Mouse (Mus musculus) left cerebral cortex, postnatal 14 days (tissue): ENCODE measurements around the gene Defb21. TPM values are rescaled to one million over a fixed set of nuclear protein-coding genes. Genes with fewer than 3 reads are reported as not detected.

Experiments
- DNase-seq, 2 experiments: peaks; one replicate each; pipeline ENCODE4 v3.0.0; 2021 to 2022; ENCODE audit warnings: low spot score in 2 of 2, mixed read lengths in 1 of 2
- intact Hi-C: fragments of 180-260 bp; cut with DNase I; formaldehyde crosslinking; loops from one replicate; pipeline ENCODE4 v1.15.1; 2025
- long read RNA-seq, 2 experiments: library from polyadenylated mRNA; stranded (forward); transcript quantifications; one replicate each; pipeline ENCODE4 v2.0.0; 2021
- total RNA-seq, 2 experiments: library from RNA; stranded (reverse); gene quantifications; 2 replicates each; pipeline ENCODE4 v1.2.3; 2021

The Defb21 gene
- not detected for total RNA-seq
- long read RNA-seq, experiment 1 = 0 reads
- long read RNA-seq, experiment 2 = 0 reads

DNA sequence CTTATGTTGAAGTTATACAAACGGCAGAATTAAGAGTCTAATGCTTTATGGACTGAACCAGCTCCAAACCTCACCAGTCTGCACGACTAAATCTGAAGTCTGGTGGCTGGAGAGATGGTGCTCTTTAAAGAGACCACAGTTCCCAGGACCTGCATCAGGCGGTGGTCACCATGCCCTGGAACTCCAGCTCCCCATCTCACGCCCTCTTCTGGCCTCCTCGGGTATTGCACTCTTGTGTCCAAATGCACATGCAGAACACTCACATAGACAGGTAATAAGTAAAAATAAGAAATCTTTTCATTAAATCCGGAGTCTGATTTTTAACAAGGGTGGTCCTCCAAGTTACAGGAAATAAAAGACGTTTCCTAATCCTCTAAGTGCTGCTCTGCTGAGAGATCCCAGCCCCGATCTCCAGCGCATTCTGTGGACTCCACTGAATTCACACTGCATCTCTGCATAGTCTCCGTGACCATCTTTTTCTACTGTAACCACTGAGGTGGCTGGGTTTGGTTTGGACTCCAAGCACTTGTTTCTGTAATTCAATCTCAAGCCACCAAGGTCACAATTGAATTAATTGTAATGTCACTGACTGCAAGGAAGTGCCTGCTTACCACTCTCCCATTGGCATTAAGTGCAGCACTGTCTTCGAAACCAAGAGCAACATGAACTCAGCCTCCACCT, at the start of gene Defb21:
Defb21 (plus strand) TSS at position 631 of the 681 bp plus-strand sequence.
- intact Hi-C loops = no loop called here
- no peak for DNase-seq

DNA sequence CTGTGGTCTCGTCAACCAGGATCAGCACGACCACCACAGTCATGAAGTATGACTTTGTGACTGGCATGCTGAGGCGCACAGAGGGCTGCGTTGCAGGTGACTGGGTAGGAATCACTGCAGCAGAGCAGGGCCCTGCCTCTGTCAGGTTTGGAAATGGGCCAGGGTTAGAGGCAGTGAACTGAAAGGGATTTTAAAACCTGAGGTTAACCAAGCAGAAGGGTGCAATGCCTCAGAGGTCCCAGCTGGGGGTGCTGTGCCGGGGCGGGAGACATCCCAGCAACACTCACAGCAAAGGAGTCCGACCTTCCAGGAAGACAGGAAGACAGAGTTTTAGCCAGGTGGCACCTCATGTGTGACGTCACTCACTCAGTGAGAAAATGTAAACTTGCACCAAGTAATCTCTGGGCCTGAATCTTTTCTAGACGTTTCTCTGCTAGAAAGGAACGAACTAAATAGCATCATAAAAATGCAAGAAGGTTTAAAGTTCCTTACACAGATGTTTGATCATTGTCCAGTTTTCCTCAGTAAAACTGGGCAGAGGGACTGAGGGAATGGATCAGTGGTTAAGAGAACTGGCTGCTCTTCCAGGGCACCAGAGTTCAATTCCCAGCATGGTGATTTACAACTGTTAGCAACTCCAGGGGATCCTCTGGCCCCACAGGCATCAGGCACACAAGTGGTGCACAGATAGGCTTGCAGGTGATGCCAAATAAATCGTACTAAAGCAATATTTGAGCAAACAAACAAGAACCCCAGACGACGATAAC, 32.4 kb upstream of the Defb21 start, which contains the start of gene Defb29:
Defb29 (minus strand) TSS at position 155 of the 767 bp plus-strand sequence.
- DNase-seq = no peak
- intact Hi-C loops = loop anchor here (5.0 kb wide), 1 partner anchor 88 kb away; no protein-coding TSS in a partner anchor

DNA sequence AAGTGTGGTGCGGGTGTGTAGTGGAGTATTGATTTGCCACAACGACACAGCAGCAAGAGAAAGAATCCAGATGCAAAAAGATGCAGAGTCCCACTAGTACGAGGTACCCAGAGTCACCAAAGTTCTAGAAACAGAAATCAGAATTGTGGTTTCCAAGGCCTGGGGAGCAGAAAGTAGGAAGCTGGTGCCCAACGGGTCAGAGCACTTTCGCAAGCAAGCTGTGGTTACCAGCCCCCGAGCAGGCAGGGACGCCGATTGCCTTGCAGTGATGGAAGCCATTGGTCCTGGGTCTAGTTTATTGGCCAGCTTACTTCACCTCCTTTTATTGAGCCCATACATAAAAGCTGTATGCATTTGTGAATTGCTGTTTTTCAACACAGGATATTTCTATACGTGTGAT, 30.6 kb upstream of the Defb21 start:
- DNase-seq = no peak
- intact Hi-C loops = loop anchor here (5.0 kb wide), 1 partner anchor 90 kb away; no protein-coding TSS in a partner anchor

DNA sequence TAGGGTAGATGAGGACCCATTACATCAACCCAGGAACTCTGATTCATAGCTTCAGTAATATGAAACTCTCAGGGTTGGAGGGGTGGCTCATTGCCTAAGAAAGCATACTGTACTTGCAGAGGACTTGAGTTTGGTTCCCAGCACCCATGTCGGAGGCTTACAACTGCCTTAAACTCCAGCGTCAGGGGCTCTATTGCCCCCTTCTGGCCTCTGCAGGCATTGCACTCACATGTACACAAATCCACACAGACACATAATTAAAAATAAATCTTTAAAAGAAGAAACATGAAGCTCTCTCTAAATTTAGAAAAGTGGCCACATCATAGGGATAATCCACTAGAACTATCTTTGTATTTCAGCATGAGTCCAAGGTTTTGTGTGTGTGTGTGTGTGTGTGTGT, 29.6 kb upstream of the Defb21 start:
- DNase-seq = no peak
- intact Hi-C loops = loop anchor here (5.0 kb wide), 1 partner anchor 91 kb away; no protein-coding TSS in a partner anchor

DNA sequence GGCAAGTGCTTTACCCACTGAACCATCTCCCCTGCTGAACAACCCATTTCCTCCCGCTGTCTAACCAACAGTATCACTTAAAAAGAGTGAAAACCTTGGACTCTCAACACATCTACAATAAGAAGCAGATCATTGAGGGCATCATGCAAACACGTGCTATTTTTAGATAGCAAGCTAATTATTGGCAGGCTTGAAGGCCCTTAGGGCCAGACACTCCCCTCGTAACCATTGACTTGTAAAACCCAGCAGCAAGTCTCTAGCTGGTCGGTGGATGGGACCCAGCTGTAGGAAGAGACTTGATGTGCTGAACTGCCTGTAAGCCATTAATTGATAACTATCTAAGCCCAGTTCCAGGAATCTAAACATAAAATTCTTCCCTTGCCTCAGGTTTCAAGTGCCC, 29.1 kb upstream of the Defb21 start:
- no peak for DNase-seq
- intact Hi-C loops = loop anchor here (5.0 kb wide), 1 partner anchor 91 kb away; no protein-coding TSS in a partner anchor

DNA sequence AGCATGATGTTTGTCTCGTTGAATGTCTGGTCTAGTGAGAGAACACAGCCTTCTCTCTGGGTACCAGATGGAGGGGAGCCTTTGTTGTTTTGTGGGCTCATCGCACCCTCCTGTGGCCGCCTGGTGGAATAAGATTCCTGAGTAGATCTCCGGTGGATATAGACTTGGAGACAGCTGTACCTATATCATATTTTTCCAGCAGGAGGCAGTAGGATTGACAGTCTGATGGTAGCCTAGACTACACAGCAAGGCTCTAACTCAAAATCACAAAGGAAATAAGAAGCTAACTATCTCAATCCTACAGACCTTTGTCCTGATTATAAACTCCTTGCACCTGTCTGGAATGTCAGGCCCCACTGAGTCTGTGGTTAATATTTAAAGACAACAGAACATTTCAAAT, 27.9 kb upstream of the Defb21 start:
- DNase-seq = peak; percentile 77 to 86
- intact Hi-C loops = loop anchor here (1.0 to 5.0 kb wide), 2 partner anchors 74 to 92 kb away; no protein-coding TSS in a partner anchor

DNA sequence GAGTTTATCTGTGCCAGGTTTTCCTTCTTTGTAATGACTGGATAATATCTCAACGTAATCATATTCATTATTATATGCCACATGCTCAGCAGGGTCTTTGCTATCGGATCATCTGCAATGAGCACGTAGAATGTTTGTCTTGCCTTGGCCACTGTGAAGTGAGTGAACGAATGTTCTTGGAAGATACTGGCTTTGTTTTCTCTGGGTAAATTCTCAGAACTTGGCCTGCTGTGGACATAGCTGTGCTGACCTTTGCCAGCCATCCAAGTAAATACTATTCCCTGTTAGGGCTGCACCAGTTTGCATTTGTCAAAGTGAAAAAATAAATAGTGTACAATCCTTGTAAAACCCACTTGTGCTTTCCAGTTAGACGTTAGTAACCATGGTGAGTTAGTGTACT, 24.4 kb upstream of the Defb21 start:
- no peak for DNase-seq
- intact Hi-C loops = no loop called here

DNA sequence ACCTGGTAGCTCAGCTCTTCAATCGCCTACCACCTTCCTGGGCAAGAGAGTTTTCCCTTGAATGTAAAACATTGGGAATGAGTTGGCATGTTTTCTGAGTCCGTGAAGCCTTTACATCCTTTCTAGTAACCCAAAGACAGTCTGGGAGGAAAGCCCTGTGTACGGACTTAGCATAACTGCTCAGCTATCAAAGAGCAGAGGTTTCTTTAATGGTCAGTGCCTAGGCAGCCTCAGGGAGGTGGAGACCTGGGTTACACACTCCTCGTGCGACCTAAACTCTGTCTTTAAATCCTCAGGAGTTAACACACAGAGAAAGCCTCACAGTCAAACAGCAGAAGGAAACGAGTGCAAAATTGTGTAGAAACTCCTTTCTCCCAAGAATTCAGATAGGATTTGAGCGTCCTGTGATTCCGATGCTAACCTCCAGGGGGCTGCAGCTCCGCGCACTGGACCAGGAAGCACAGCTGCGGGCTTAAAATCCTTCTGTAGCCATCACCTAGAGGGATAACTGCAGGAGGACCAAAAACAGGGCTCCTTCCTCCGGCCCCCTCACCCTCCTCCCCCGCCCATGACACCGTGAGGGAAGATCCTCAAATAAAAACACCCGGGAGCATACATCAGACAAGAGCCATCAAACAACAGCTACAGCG, 18.6 kb upstream of the Defb21 start:
- intact Hi-C loops = no loop called here

DNA sequence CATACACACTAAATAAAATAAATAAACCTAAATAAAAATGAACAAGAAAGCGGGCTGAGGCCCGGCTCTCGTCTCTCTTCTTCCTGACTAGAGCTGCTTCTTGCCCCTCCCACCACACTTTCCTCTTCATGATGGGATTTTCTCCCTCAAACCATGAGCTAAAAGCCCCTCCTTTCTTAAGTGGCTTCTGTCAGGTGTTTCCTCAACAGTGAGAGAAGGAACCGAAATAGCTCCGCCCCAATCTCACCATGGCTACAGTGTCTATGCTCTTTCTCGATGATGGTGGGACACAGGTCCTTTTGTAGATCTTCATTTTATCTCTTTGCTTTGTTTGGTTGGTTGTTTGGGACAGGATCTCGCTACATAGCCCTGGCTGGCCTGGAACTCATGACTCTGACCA, 15.9 kb upstream of the Defb21 start:
- intact Hi-C loops = no loop called here
- no peak for DNase-seq

More for the DNA sequence above, 18.6 kb upstream of the Defb21 start:
- peak; percentile 69 to 82 for DNase-seq

DNA sequence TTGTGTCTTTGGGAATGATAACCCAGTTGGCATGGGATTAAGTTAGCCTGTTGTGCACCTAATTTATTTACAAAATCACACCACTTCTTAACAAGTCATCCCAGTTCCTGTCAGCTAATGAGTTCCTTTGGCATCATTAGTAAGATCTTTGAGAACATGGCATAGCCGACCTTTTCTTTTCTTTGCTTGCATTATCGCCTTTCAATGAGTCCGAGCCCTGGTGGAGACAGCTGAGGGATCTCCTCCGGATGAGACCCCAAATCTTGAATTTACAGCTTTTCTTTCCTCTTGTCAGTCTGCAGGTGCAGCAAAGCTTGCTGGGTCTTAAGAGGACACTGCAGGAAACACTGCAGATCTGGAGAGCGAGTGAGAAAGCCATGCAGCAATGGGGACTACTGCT, 3.5 kb upstream of the Defb21 start, which contains the start of gene Gm17416:
Gm17416 (plus strand) TSS at position 301 of the 400 bp plus-strand sequence.
- intact Hi-C loops = no loop called here
- DNase-seq = no peak

DNA sequence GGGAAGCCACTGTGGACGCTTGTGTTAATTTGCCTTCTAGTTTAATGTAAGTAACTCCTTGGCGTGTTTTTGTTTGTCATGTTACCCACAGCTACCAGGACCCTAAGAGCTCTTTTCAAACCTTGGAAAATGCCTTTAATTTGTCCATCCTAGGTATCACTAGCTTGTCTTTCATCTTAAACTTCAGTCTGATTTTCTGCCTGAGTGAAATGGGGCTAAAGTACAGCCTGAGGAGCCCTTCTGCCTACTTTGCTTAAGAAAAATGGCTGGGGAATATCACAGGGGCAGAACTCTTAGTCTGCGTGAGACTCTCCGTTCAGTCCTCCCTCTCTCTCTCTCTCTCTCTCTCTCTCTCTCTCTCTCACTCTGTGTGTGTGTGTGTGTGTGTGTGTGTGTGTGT, 2.7 kb upstream of the Defb21 start:
- intact Hi-C loops = no loop called here
- DNase-seq = no peak

DNA sequence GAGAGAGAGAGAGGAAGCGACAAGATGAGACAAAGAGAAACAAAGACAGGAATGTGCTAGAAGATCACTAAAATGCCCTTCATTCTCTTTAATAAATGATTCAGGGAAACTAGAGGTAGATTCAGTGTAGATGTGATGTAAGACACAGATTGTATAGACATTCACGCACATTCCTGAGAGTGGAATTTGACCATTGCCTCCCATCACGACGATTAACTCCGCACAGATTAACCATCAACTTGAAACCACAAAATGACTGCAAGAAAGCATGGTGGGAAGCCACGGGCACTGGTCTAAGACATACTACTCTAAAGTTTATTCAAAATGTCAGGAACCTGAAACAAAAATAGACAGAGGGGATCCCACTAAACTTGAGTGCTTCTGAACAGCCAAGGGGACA, 2.2 kb upstream of the Defb21 start:
- intact Hi-C loops = no loop called here
- DNase-seq = no peak

DNA sequence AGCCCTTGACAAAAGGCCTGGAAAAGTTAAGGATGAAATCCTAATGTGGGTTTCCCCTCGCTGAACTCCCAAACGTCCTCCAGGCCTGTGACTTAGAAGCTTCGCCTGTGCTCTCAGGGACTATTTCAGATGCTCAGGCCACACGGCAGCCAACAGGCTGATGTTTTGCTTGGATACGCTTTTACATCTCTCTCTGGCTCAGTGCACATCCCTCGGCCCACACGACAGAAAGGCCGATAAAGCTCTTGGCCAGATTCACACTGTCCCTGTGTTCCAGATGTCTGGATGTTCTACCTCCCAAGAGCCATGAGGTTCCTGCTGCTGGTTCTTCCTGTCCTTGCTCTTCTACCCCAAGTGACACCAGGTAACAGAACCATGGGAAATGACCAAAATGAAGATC, 940 bp downstream of the Defb21 start:
- no peak for DNase-seq
- intact Hi-C loops = no loop called here

DNA sequence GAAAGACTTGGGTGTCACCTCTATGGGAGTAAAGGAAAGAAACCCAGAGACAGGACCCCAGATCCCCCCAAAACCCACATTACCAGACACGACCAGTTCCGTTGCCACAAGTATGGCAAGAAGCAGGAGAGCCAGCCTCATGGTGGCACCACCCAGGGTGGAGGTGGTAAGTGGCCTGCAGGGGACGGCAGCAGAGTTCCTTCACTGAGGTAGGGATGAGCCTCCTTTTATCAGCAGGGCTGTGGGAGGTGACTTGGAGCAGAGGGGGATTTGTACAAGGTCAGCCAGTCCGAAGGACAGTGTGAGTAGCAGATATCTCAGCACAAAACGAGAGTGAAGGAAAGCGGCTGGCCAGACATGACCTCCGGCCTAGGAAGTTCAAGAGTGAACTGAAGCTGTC, 7.6 kb downstream of the Defb21 start, which contains the start of gene Defb19:
Defb19 (minus strand) TSS at position 206 of the 400 bp plus-strand sequence.
- intact Hi-C loops = no loop called here
- no peak for DNase-seq

DNA sequence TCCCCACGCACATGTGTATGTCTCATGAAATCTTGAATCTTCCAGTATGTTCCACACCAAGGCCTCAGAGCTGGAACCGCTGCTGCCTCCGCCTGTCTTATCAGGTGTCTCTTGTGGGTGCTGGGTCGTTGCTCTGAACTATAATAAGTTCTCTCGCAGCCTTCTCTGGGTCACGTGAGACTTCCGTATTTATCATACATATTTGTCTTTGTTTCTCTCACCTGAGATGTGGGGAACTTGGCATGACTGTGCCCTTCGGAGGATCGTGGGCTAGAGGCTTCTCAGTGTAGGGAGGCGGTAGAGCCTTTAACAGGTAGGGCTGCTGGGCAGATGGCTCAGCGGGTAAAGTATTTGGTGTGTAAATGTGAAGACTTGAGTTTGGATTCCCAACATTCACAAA, 8.1 kb downstream of the Defb21 start:
- DNase-seq = no peak
- intact Hi-C loops = no loop called here

DNA sequence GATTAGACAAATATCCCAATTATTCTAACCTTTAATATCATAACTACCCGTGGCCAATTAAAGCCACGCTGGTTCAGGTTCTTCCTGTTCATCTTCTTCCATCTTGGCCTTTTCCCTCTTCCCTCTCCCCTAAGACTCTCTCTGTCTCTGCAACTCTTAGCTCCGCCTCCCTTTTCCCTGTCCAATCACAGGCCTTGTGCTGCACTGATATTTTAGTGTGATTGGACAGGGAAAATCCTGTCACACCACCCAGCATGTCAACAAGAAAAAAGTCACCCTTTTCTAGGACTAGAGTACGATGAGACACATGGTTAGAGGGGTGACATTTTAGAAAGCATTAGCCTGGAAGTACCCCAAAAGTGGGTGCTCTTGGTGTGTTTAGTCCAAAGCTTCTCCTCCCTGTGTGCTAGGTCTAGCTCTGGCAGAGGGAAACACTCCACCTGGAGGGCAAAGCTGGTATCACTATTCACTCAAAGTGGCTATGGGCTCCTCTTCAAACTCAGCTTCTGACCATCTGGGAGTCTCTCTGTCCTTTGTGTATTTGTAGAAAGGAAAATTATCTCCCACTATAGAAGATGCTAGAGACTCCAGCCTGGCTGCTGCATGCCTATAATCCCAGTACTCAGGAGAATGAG, 14.5 kb downstream of the Defb21 start:
- DNase-seq = peak; percentile 11 to 14
- intact Hi-C loops = no loop called here

DNA sequence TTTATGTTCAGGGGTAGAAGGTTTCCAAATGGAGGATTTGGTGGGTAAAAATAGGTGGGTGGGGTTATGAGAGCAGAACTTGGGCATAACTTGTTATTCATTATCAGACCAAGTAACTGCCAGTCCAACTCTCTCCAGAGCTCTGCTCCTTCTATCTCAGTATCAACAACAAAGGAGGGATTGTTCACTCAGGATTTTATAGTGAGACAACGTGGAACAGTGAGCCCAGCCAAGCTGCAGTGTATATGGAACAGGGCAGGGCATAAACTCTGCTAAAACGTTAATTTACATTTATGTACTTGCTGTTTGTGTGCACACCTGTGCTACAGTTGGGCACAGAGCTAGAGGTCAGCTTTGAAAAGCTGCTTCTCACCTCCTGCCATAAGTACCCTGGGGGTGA, 15.9 kb downstream of the Defb21 start:
- intact Hi-C loops = no loop called here
- DNase-seq = no peak

DNA sequence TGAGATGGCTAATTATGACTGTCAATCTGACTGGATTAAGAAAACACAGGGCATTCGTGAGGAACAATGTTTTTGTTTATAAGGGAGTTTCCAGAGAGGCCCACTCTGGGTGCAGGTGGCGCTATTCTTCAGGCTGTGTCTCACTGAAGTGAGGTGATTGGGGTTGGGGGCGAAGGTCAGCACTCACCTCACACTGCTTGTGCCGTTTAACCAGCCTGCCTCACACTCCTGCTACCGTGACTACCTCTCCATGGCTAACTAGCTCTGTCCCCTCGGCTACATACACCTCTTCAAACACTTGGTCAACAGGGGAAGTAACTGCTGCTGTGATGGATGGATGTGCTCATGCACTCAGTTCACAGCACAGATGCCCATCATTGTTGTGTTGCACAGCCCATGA, 16.5 kb downstream of the Defb21 start:
- no peak for DNase-seq
- intact Hi-C loops = no loop called here

DNA sequence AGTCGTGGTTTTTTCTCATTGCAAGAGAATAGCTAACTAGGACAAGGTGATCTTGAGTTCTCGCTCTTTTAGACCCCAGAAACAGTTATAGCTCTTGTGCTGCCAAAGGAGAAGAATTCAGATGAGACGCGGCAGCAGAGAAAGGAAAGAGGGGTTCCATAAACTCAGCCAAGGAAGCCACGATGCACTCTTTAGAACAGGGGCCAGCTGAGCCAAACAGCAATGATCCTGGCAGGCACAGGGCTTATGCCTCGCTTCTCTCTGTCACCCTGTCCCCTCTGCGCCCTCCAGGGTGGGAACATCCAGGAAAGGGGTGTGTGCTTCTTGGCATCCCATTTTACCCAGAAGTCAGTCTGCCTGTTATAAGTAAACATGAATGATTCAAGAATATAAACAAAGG, 26.8 kb downstream of the Defb21 start, which contains the start of gene Defb45:
Defb45 (minus strand) TSS at position 101 of the 400 bp plus-strand sequence.
- intact Hi-C loops = no loop called here
- DNase-seq = no peak
